Mouse (Mus musculus) liver, postnatal 0 days (tissue): ENCODE results near the gene Mmp28.

Experiments
- CTCF ChIP-seq: sonication (generic); IDR thresholded peaks from 2 replicates; pipeline ENCODE4 v1.5.1; 2016; ENCODE audit warnings: antibody characterized with exemption, low read depth
- EP300 ChIP-seq: IDR thresholded peaks from 2 replicates; pipeline ENCODE4 v1.6.1; 2016; ENCODE audit warnings: antibody characterized with exemption, low read depth, mild to moderate bottlenecking

GRCm38 (mm10) chr11:83468765-83469164 is 5.9 kb upstream of the Mmp28 start:
- TF ChIP-seq CTCF (no peak), EP300 (no peak)
